Mouse (Mus musculus) frontal cortex, adult 2 months (tissue): Measurements from ENCODE around the gene Ssrp1. TPM values are rescaled to one million over a fixed set of nuclear protein-coding genes. Genes with fewer than 3 reads are reported as not detected.

Experiments used
- DNase-seq, 2 experiments: peaks; one replicate each; pipeline ENCODE4 v3.0.0; 2022; ENCODE audit warnings: low spot score in 1 of 2; ENCODE audit errors: extremely low spot score in 1 of 2
- polyA plus RNA-seq: library from polyadenylated mRNA; depleted of rRNA; stranded (reverse); fragments of >200 nt; gene quantifications from 2 replicates; pipeline ENCODE4 v1.2.3, GENCODE M21; 2012

Ssrp1 gene
- polyA plus RNA-seq, 1 experiment = 124 TPM

- no peak for DNase-seq
Observed at GRCm38 (mm10) chr2:85034169-85034568, 2.9 kb upstream of the Ssrp1 start.

- DNase-seq = peak in 1 of 2 experiments; percentile 21
Observed at GRCm38 (mm10) chr2:85036507-85037046, 457 bp upstream of the Ssrp1 start.

GRCm38 (mm10) chr2:85038336-85038735 lies 1.3 kb downstream of the Ssrp1 start:
- no peak for DNase-seq

GRCm38 (mm10) chr2:85043623-85044022 lies 6.6 kb downstream of the Ssrp1 start:
- no peak for DNase-seq

- no peak for DNase-seq
Observed at GRCm38 (mm10) chr2:85046222-85046621, 9.2 kb downstream of the Ssrp1 start.

- DNase-seq = no peak
Observed at GRCm38 (mm10) chr2:85047081-85047480, 10.0 kb downstream of the Ssrp1 start.

- DNase-seq = peak; percentile 94 to 96
Observed at GRCm38 (mm10) chr2:85047596-85048167, 10.6 kb downstream of the Ssrp1 start, which contains the start of gene Tnks1bp1. TSS of gene Tnks1bp1 (plus strand) at chr2:85048022.

GRCm38 (mm10) chr2:85048168-85048751 lies 11.2 kb downstream of the Ssrp1 start:
- peak in 1 of 2 experiments; percentile 74 for DNase-seq

GRCm38 (mm10) chr2:85049277-85049676 lies 12.2 kb downstream of the Ssrp1 start:
- DNase-seq = no peak

GRCm38 (mm10) chr2:85050001-85050634 lies 13.1 kb downstream of the Ssrp1 start:
- DNase-seq = peak in 1 of 2 experiments; percentile 67

- no peak for DNase-seq
Observed at GRCm38 (mm10) chr2:85050746-85051145, 13.7 kb downstream of the Ssrp1 start.

- DNase-seq = no peak
Observed at GRCm38 (mm10) chr2:85053192-85053816, 16.3 kb downstream of the Ssrp1 start.

- no peak for DNase-seq
Observed at GRCm38 (mm10) chr2:85056711-85057110, 19.7 kb downstream of the Ssrp1 start.

GRCm38 (mm10) chr2:85059677-85060076 lies 22.6 kb downstream of the Ssrp1 start:
- no peak for DNase-seq

GRCm38 (mm10) chr2:85060591-85061060 lies 23.6 kb downstream of the Ssrp1 start:
- DNase-seq = no peak

GRCm38 (mm10) chr2:85061107-85061541 lies 24.1 kb downstream of the Ssrp1 start:
- DNase-seq = no peak

GRCm38 (mm10) chr2:85065141-85065875 lies 28.3 kb downstream of the Ssrp1 start:
- peak in 1 of 2 experiments; percentile 66 for DNase-seq

- no peak for DNase-seq
Observed at GRCm38 (mm10) chr2:85066937-85067336, 29.9 kb downstream of the Ssrp1 start.

- DNase-seq = no peak
Observed at GRCm38 (mm10) chr2:85067903-85068625, 31.0 kb downstream of the Ssrp1 start.

- no peak for DNase-seq
Observed at GRCm38 (mm10) chr2:85068626-85069025, 31.6 kb downstream of the Ssrp1 start.
